Mouse (Mus musculus) brain, adult 2 months (tissue): ENCODE data around the gene Txnrd3.

ENCODE experiments used
- DNase-seq: peaks from one replicate; pipeline ENCODE4 v3.0.0; 2011; ENCODE audit warnings: low read depth, low spot score

Gene Txnrd3

DNA sequence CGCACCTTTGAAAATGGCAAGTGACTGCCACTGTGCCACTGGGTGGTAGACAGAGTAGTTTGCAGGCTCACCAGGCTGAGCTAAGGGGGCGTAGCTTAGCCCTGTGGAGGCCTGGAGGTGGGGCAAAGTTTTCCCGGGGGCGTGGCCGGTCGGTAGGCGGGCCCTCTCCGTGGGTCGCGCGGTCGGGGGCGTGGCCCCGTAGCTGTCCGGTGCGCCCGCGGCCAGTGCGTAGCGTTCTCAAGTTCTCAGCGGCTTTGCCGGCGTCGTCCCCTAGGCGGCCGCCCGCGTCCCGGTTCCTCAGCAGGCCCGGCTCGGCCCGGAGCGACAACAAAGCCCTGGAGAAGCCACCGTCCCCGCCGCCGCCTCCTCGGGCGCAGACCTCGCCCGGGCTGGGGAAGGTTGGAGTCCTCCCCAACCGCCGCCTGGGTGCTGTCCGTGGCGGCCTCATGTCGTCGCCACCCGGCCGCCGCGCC lies at the start of gene Txnrd3:
Gene Txnrd3 (plus strand): TSS at position 191 of the 473 bp plus-strand sequence.
- peak; percentile 91 for DNase-seq

- DNase-seq = peak; percentile 98
Observed at GRCm38 (mm10) chr6:89595018-89595776, 48.6 kb upstream of the Txnrd3 start, which contains the start of gene Chchd6. Gene Chchd6 (minus strand): TSS chr6:89595652.

DNA sequence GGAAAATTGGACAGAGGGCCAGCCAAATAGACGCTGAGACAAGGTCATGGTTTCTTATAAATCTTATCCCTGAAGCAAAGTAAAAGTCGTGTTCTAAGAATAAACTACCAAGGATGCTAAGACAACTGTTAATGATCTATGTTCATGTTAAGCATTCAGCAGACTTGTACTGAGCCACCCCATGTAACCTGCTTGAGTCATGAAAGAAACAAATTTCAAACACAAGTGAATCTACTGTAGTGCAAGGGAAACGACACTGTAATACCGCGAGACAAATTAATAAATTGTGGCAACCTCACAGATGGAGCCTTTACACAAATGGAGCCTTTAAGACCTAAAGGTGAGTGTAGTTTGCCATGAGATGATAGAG lies 48.0 kb upstream of the Txnrd3 start:
- DNase-seq = no peak

GRCm38 (mm10) chr6:89596510-89596909 lies 47.3 kb upstream of the Txnrd3 start:
- DNase-seq = no peak

- no peak for DNase-seq
Observed at GRCm38 (mm10) chr6:89606096-89606495, 37.7 kb upstream of the Txnrd3 start.

GRCm38 (mm10) chr6:89607999-89608398 lies 35.8 kb upstream of the Txnrd3 start:
- DNase-seq = no peak

DNA sequence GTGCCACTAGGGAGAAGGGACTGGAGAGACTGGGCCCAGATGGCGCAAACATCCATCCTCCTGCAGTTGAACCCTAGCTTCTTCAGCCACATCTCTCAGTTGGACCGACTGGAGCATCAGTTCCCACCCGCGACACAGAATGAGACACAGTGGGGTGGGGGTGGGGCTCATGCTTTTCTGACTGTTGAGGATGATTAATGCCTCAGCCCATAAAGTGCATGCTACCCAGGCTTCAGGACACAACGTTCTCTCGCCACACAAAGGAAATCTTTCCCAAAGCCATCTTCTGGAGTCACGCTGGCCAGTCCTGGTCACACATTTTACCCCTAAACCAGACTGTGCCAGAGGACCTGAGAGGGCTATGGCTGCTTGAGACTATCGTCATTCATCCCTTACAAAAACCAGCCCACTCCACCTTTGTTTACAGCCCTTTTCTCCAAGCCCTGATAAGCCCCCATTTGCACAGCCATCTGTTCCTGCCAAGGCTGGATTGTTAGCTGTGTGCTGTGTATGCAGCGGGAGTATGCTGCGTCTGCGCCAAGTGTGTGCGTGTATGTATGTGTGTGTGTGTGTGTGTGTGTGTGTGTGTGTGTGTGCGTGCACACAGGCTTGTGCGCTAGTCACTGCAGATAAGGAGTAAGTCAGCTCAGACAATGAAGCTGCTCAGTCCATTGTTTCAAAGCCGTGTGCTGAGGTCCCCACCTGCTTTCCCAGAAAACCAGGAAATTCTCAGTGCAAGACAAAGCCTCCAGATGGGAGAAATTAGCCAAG lies 30.3 kb upstream of the Txnrd3 start:
- DNase-seq = peak; percentile 69

- DNase-seq = no peak
Observed at GRCm38 (mm10) chr6:89614107-89614471, 29.7 kb upstream of the Txnrd3 start.

GRCm38 (mm10) chr6:89614596-89615372 lies 29.0 kb upstream of the Txnrd3 start:
- no peak for DNase-seq

GRCm38 (mm10) chr6:89615373-89615755 lies 28.4 kb upstream of the Txnrd3 start:
- DNase-seq = no peak

DNA sequence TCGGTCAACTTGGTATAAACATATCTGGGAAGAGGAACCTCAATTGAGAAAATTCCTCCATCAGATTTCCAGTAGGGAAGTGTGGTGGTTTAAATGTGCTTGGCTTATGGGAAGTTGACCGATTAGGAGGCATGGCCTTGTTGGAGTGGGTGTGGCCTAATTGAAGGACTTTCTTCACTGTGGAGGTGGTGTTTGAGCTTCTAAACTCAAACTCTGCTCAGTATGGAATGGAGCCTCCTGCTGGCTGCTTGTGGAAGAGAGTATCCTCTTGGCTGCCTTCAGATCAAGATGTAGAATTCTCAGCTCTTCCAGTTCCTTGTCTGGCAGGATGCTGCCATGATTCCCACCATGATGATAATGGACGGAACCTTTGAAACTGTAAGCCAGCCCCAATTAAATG lies 21.1 kb upstream of the Txnrd3 start:
- no peak for DNase-seq

GRCm38 (mm10) chr6:89628045-89628785 lies 15.6 kb upstream of the Txnrd3 start:
- no peak for DNase-seq

DNA sequence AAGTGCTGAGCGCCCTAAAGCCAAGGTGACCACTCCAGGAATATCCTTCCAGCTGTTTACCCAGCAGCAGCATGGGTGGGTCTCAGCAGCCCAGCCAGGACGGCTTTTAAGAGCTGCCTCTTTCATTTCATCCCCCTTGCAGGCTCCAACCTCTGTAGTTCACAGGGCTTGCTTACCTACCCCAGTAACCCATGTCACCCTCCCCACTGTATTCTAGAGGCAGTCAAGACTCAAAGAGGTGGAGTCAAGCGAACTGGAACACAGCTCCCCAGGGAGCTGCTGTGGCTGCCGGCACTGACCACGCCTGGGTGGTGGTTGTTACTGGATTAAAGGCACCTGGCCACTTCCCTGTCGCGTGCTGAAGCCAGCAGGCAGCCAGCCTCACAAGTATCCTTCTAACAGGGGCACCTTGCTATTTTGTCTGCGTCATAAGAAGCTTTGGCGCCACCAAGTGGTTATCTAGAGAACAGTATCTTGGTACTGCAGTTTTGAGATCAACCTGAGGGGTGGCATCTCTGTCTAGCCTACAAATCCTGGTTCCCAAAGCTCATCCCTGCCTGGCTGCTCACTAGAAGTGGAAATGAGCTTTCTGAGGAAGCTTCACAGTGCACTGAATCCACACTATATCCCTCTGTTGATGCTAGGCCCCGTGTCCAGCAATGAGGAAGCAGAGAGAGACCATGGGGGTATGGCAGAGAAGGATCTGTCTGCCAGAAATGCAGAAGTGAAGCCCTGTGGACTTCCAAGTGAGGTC lies 11.8 kb upstream of the Txnrd3 start:
- DNase-seq = peak; percentile 93

- DNase-seq = no peak
Observed at GRCm38 (mm10) chr6:89633115-89633514, 10.7 kb upstream of the Txnrd3 start.

DNA sequence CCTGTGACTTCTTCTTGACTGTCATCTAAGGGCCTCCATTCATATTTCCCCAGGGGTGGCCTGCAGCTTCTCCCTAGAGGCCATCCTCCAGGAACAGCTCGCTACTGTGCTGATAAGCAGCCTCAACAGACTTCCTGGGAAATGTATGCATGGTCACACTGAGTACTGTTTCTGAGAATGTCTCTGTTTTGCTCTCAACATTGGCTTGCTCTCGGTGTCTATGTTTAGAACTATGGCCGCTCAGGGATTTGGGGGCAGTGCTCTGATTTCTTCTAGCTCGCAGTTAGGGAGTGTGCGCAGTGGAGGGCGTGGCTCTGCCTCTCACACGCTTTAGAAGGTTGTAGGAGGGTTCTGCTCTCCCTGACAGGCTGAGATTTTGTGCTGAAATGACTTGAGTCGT lies 9.4 kb upstream of the Txnrd3 start:
- peak; percentile 68 for DNase-seq

- no peak for DNase-seq
Observed at GRCm38 (mm10) chr6:89637977-89638376, 5.8 kb upstream of the Txnrd3 start.

GRCm38 (mm10) chr6:89639025-89639424 lies 4.8 kb upstream of the Txnrd3 start:
- peak; percentile 71 for DNase-seq

DNA sequence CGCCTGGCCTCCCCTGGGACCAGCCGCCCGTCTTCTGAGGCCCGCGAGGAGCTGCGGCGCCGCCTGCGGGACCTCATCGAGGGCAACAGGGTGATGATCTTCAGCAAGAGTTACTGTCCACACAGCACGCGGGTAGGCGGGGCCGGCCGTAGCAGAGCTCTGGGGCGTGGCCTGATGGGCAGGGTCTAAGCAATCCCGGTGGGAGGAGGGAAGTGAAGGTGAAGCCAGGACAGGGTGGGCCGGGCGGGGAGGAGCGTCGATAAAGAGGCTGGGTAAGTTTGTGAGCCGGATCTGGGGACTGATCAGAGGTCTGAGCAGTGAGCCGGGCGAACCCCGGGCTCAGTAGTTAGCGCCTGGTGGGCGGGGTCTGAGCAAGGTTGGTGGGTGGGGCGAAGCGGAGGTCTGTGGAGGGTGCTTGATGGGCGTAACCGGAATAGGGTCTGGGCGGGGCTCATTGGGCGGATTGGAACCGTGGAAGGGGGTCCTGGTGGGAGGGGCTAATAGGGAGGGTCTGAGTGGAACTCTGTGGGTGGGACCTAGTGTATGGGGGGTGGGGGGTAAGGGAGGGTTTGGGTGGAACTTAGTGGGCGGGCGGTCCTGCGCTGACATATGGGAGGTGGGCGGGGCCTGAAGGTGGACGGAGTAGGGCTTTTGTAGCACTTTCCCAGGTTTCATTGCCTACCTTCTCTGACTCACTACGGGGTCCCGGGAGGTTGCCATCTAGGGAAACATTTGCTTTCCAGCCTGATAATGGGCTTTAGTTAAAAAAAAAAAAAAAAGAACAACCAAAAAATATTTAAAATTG lies 685 bp downstream of the Txnrd3 start:
- DNase-seq = peak; percentile 82

GRCm38 (mm10) chr6:89649897-89650296 lies 6.1 kb downstream of the Txnrd3 start:
- DNase-seq = no peak

GRCm38 (mm10) chr6:89651770-89652169 lies 8.0 kb downstream of the Txnrd3 start:
- no peak for DNase-seq
